Mouse (Mus musculus) cerebellum, adult 8-10 months (tissue): ENCODE measurements around the gene Lancl2.
A peak's percentile ranks its signal among the peaks of the same experiment; 100 is the strongest.

Source experiments
- DNase-seq: peaks from one replicate; pipeline ENCODE4 v3.0.0; 2022

Gene Lancl2

DNA sequence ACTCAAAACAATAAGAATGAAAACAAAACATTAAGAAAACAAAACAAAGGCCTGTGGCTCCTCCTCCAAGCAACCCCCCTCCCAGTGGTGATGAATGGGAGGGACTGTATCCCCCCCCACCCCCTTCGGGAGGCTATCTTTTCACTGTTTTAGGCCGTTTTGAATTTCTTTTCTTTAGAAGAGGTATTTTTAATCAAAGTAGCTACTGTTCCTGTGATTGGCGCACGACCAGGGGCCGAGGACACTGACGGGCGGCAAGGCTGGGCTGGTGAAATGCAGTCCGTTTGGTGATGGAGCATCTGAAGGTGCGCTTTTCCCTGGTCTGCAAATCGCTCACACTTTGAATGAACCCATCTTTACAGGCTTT lies at the start of gene Lancl2:
Gene Lancl2, plus strand, starts transcription at position 165 of the 367 bp plus-strand sequence.
- peak; percentile 69 for DNase-seq

- no peak for DNase-seq
Observed at GRCm38 (mm10) chr6:57661295-57661694, 41.0 kb upstream of the Lancl2 start.

DNA sequence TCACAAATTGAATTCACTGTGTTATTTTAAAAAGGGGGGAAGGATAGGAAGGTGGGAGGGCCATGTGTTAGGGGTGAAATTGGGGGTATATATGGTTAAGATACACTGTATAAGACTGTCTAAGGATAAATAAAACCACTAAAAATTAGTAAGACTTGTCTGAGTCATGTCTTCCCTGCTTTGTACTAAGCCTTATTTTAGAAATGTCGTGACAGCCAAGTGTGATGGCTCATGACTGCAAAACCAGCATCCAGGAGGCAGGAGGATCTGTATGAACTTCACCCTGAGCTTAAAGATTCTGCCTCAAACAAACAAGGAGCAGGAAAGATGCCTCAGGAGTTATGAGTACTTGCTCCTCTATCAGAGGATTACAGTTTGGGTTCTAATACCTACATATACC lies 18.2 kb upstream of the Lancl2 start:
- DNase-seq, result no peak

- DNase-seq, result peak; percentile 82
Observed at GRCm38 (mm10) chr6:57691467-57692261, 10.7 kb upstream of the Lancl2 start, which contains the start of gene Pyurf. Gene Pyurf (minus strand): TSS chr6:57692078.

DNA sequence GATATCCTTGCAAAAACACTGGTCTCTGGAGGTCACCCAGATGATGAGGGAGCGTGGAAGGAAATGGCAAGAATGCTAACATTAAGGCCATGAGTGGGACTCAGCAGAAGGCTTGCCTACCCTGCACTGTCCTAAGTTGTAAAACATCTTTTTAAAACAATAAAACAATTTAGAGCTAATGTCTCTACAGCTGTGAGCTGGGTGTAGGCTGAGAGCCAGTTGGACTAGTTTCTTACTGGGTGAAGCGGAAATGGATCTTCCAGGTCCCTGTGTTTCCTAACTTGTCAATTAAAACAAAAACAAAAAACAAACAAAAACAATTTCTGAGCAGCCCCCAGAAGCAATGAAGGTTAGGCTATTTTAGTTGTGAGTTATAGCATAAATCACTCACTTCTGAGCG lies 9.2 kb upstream of the Lancl2 start:
- DNase-seq, result no peak

DNA sequence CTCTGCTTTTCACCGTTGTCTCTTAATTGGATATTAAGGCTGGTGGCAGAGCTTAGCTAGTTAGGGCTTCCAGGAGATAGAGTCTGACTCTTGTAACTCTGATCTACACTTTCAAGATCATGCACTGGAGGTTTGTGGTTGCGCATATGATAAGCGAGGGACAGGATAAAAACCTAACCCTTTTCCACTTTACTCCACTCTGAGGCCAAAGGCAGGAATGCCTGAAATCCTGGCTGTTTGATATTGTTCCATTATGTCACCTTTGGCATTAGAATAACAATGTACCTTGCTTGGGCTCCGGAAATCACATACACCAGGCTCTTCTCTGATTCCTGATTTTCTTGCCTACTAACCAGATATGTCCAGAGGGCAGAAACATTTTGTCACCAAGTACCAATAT lies 654 bp upstream of the Lancl2 start:
- DNase-seq, result no peak

DNA sequence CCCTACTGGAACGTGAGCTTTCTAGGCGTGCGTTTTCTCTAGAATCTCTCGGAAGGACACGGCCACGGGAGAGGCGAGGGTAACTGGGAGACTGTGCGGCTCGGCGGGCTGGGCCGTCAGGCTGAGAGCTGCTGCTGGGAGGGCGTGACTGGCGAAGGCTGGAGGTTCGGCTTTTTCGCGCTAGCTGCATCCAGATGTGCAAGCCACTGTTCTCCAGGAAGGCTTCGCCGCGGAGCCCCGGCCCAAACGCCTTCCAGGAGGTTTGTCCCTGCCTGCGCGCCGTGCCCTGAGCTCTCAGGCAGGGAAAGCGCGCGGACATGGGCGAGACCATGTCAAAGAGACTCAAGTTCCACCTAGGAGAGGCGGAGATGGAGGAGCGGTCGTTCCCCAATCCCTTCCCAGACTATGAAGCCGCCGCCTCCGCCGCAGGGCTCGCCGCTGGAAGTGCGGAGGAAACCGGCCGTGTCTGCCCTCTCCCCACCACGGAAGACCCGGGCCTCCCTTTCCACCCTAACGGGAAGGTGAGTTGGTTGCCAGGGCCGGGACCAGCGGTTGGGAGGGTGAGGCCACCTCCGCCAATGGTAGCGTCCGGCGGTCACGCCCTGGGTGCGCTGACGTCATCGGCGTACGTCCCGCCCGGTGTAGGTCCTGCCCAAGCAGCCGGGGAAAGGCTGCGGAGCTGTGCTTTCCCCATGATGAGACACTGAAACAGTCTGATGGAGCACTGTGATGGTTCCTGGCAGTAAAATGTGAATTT lies 581 bp downstream of the Lancl2 start:
- DNase-seq, result peak; percentile 97

DNA sequence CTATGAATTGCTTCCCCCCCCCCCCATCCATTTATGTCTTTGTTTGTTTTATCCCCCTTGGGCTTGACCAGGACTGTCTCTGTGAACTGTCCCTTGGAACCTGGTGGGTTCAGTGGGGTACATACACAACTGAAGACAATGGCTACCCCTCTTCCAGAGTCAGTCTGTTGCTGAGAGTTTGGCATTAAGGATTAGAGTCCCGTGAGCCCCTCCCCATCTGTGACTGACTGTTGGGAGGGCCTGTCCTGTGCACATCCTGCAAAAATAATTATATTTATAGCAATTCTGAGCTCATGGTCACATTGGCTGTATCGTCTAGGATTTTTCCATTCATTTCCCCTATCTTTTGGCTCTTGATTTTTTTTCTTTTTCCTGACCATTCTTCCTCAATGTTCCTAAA lies 1.4 kb downstream of the Lancl2 start:
- DNase-seq, result no peak

DNA sequence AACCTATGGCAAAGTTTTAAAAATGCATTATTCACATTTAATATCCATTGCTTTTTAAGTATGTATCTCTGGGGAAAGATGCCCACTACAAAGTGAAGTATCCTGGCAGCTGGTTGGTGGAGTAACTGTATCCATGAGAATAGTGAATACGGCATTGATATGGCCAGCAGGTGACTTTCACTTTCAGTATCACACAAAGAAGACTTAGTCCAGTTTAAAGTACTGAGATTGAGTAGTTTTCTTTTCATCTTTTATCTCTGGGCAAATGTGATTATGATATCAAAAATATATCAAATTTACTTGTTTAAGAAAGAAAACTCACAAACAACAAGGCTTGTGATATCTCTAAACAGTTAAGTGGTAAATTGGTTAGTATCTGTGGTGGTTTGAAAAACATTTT lies 4.4 kb downstream of the Lancl2 start:
- DNase-seq, result no peak

GRCm38 (mm10) chr6:57711726-57712125 lies 9.4 kb downstream of the Lancl2 start:
- no peak for DNase-seq

DNA sequence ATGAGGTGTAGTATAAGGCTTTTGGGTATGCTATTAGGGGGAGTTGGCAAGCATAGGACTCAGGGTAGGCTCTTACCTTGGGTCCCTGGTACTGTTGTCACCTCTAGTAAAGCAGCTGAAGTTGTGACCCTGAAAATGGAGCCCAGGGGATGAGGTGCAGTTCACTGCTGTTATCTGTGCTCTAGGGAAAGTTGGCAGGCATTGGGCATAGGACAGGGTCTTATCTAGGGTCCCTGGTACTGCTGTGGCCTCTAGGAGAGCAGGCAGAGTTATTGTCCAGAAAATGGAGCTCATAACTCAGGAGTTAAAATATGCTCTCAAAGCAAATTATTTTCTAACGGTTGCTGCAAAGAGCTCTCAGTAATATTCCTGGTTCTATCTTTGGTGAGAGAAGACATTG lies 19.0 kb downstream of the Lancl2 start:
- DNase-seq, result no peak

DNA sequence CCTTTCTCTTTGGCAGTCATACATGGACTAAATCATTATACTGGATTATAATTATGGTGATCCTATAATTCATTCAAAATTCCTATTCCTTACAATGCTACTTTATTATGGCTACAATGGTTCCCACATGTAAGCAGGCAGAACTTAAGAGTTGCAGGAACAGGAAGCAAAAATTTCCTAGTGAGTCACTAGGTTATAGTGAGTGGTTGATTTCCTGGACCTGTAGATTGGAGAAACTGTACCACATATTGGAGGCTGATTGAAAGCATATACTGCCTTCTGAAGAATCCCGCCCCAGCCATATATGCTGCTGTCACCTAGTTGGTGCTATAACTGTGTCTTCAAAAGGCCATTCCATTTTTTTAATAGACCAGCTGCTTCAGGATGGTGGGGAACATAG lies 40.4 kb downstream of the Lancl2 start:
- no peak for DNase-seq

DNA sequence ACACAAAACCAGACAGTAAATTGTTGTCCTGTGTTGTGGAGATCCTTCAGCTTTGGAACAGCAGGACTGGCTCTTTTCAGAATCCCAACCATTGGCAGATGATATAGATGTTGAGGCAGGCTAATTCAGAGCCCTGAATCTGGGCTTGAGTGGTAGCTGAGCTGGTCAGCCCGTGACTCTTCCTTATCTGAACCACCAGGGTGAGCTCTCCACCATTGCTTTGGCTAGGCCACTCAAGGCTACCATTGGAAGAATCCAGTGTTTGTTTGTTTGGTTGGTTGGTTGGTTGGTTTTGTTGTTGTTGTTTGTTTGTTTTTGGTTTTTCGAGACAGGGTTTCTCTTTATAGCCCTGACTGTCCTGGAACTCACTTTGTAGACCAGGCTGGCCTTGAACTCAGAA lies 41.0 kb downstream of the Lancl2 start:
- no peak for DNase-seq

- no peak for DNase-seq
Observed at GRCm38 (mm10) chr6:57744123-57744522, 41.8 kb downstream of the Lancl2 start.

DNA sequence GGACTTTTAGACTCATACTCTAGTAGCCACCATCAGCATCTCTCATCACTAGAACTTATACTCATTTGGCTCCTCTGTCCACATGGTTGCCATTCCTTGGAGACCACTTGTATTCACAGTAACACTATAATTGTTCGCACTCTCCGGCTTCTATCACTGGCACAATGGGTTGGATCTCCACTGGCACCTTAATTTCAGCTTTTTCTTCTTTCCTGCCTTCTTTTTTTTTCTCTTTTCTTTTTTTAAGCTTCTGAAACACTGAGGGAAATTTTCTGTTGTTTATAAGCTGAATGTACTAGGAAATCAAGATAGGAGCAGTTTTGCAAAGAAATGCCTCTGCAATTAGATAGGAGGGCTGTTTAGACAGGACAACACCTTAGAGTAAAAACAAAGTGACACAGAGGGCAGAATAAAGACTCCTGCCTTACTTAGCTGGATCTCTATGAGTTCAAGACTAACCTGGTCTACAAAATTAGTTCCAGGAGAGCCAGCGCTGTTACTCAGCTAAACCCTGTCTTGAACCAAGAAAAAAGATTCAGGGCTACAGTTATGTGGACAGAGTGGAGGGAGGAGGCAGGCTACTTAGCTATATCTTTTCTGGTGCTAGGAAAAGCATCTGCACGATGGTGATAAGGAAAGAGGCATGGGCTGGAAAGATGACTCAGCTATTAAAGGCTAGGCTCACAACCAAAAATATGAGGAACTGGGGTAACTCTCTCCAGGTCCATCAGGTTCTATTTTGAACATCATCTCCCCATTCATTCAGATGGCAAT lies 42.8 kb downstream of the Lancl2 start:
- no peak for DNase-seq

DNA sequence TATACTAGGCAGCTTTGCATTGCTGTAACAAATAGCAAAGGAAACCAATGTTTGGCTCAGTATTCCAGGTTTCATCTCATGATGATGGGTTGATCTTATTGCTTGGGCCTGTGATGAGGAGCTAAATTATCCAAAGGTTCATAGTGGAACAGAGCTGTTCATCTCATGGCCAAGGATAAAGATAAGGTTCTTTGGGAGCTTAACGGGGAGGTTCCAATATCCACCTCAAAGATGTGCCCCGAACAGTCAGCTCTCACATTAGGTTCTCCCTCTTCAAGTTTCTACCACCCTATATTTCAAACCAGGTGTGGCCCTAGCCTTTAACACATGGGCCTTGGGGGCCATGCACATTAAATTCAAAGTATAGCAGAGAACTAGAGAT lies 43.4 kb downstream of the Lancl2 start:
- no peak for DNase-seq

- no peak for DNase-seq
Observed at GRCm38 (mm10) chr6:57753962-57754759, 51.8 kb downstream of the Lancl2 start.

GRCm38 (mm10) chr6:57763054-57763453 lies 60.7 kb downstream of the Lancl2 start:
- no peak for DNase-seq

- peak; percentile 21 for DNase-seq
Observed at GRCm38 (mm10) chr6:57765095-57765878, 62.9 kb downstream of the Lancl2 start.

GRCm38 (mm10) chr6:57766287-57766686 lies 63.9 kb downstream of the Lancl2 start:
- no peak for DNase-seq

- no peak for DNase-seq
Observed at GRCm38 (mm10) chr6:57767112-57767868, 65.0 kb downstream of the Lancl2 start.
